Mouse (Mus musculus): ENCODE results near the gene Klc2.

DNA sequence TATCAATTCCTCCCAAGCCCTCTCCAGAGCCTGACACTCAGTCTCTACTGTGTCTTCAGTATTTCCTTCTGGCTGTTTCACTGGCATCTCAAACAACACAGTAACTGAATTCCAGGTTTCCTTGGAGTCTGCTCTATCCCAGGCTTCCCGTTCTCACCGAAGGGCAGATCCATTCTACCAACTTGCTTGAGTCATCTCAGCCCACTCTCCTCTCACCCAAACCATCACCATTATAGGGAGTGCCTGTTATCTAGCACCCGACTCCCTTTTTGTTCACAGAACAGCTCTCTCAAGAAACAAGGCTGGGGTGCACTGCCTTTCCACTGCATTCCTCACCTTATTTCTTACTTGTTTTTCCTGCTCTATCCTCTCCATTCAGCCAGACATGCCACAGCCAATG, 43.6 kb upstream of the Klc2 start:
- TF ChIP-seq FLI1 (IDR thresholded peaks at IDR 0.05; ENCODE audit: low read length) (no peak), GATA1 (IDR thresholded peaks at IDR 0.05; ENCODE audit: borderline replicate concordance, low read length) (no peak)

All from megakaryocyte, embryonic 14.5 days (primary cell).